Mouse (Mus musculus): ENCODE measurements around the gene Gm9803.

GRCm38 (mm10) chr10:43540442-43541152, 16.7 kb downstream of the Gm9803 start, which contains the start of gene 1700021F05Rik:
- peak; percentile 67 for TF ChIP-seq POLR2A (IDR thresholded peaks at IDR 0.05; ENCODE audit: low read depth, low read length)
- TF ChIP-seq CTCF (IDR thresholded peaks at IDR 0.05; ENCODE audit: extremely low read depth, insufficient read depth, insufficient read length, insufficient replicate concordance) = peak; percentile 89

Data from spleen, adult 2 months (tissue).